Mouse (Mus musculus): ENCODE results near the gene Slc27a5.

DNA sequence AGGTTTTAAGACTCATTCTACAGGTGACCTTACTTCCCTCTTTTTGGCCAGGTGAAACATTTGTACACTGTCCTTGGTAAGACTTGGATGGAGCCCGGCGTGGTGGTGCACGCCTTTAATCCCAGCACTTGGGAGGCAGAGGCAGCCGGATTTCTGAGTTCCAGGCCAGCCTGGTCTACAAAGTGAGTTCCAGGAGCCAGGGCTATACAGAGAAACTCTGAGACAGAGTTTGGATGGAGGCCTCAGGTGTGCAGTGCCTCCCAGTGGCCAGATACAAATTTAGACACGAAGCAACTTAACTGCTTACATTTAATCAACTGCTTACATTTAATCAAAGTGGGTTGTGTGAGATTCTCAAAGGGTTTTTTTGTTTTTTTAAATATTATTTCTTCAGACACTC is 33.1 kb upstream of the Slc27a5 start:
- TF ChIP-seq CTCF (conservative IDR thresholded peaks at IDR 0.05; ENCODE audit: insufficient read depth, insufficient read length, low read depth, low read length) (peak; percentile 41), POLR2A (IDR thresholded peaks at IDR 0.05; ENCODE audit: low read depth, low read length) (no peak)
